Mouse (Mus musculus): ENCODE measurements around the gene Igf1r. TPM values are rescaled to one million over a fixed set of nuclear protein-coding genes. Genes with fewer than 3 reads are reported as not detected.

The Igf1r gene
- polyA plus RNA-seq, 1 experiment from 2014 or later = 10.2 TPM

- Histone ChIP-seq H3K4me1 (replicated peaks; ENCODE audit: control insufficient read depth, insufficient read depth, low read length) (no peaks in the 10 kb centered on the region), H3K4me3 (ENCODE audit: low read depth, low read length) (no peak overlapping the region), H3K9me3 (ENCODE audit: control insufficient read depth, low read length) (no peaks in the 10 kb centered on the region), H3K9ac (ENCODE audit: low read depth, low read length) (no peak overlapping the region), H3K36me3 (ENCODE audit: control insufficient read depth, insufficient read depth, low read length) (no peaks in the 10 kb centered on the region), H3K27ac (ENCODE audit: low read depth, low read length) (no peak overlapping the region), H3K4me2 (no peak overlapping the region), H3K27me3 (replicated peaks; ENCODE audit: control insufficient read depth, insufficient read depth, low read length) (no peaks in the 10 kb centered on the region)
- ATAC-seq (replicated peaks; ENCODE audit: low FRiP score) = no peak
- DNase-seq (ENCODE audit: low spot score) = no peak
- WGBS = 54% methylated on average over 11 of the region's 11 CpGs
Measured at GRCm38 (mm10) chr7:68239220-68239827, 286.7 kb downstream of the Igf1r start.

- H3K27me3 ChIP-seq (replicated peaks; ENCODE audit: control insufficient read depth, insufficient read depth, low read length) = no peaks in the 10 kb centered on the region
- H3K4me2 ChIP-seq = no peak overlapping the region
- DNase-seq (ENCODE audit: low spot score) (no peak), ATAC-seq (replicated peaks; ENCODE audit: low FRiP score) (no peak)
- 84% methylated on average over 9 of the region's 9 CpGs for WGBS
- H3K4me1 ChIP-seq (replicated peaks; ENCODE audit: control insufficient read depth, insufficient read depth, low read length) = no peaks in the 10 kb centered on the region
- H3K4me3 ChIP-seq (ENCODE audit: low read depth, low read length) = no peak overlapping the region
- no peaks in the 10 kb centered on the region for H3K9me3 ChIP-seq (ENCODE audit: control insufficient read depth, low read length)
- no peak overlapping the region for H3K9ac ChIP-seq (ENCODE audit: low read depth, low read length)
- no peak overlapping the region for H3K27ac ChIP-seq (ENCODE audit: low read depth, low read length)
- H3K36me3 ChIP-seq (ENCODE audit: control insufficient read depth, insufficient read depth, low read length) = no peaks in the 10 kb centered on the region
Measured at GRCm38 (mm10) chr7:68241205-68241604, 288.6 kb downstream of the Igf1r start.

GRCm38 (mm10) chr7:68245681-68246080 lies 293.1 kb downstream of the Igf1r start:
- ATAC-seq (replicated peaks; ENCODE audit: low FRiP score) = no peak
- no peaks in the 10 kb centered on the region for H3K27me3 ChIP-seq (replicated peaks; ENCODE audit: control insufficient read depth, insufficient read depth, low read length)
- no peak overlapping the region for H3K4me2 ChIP-seq
- no peaks in the 10 kb centered on the region for H3K4me1 ChIP-seq (replicated peaks; ENCODE audit: control insufficient read depth, insufficient read depth, low read length)
- H3K9me3 ChIP-seq (ENCODE audit: control insufficient read depth, low read length) = no peaks in the 10 kb centered on the region
- H3K36me3 ChIP-seq (ENCODE audit: control insufficient read depth, insufficient read depth, low read length) = no peaks in the 10 kb centered on the region
- WGBS = 45% methylated on average over 4 of the region's 4 CpGs
- H3K4me3 ChIP-seq (ENCODE audit: low read depth, low read length) = no peak overlapping the region
- no peak overlapping the region for H3K9ac ChIP-seq (ENCODE audit: low read depth, low read length)
- H3K27ac ChIP-seq (ENCODE audit: low read depth, low read length) = no peak overlapping the region
- DNase-seq (ENCODE audit: low spot score) = no peak

GRCm38 (mm10) chr7:68246249-68246648 lies 293.6 kb downstream of the Igf1r start:
- H3K36me3 ChIP-seq (ENCODE audit: control insufficient read depth, insufficient read depth, low read length) = no peaks in the 10 kb centered on the region
- H3K4me1 ChIP-seq (replicated peaks; ENCODE audit: control insufficient read depth, insufficient read depth, low read length) = no peaks in the 10 kb centered on the region
- ATAC-seq (replicated peaks; ENCODE audit: low FRiP score) (no peak), DNase-seq (ENCODE audit: low spot score) (no peak)
- WGBS = 78% methylated on average over 8 of the region's 8 CpGs
- no peak overlapping the region for H3K9ac ChIP-seq (ENCODE audit: low read depth, low read length)
- H3K4me2 ChIP-seq = no peak overlapping the region
- no peaks in the 10 kb centered on the region for H3K27me3 ChIP-seq (replicated peaks; ENCODE audit: control insufficient read depth, insufficient read depth, low read length)
- H3K27ac ChIP-seq (ENCODE audit: low read depth, low read length) = no peak overlapping the region
- no peaks in the 10 kb centered on the region for H3K9me3 ChIP-seq (ENCODE audit: control insufficient read depth, low read length)
- no peak overlapping the region for H3K4me3 ChIP-seq (ENCODE audit: low read depth, low read length)

GRCm38 (mm10) chr7:68250411-68250810 lies 297.8 kb downstream of the Igf1r start:
- ATAC-seq (replicated peaks; ENCODE audit: low FRiP score) (no peak), DNase-seq (ENCODE audit: low spot score) (no peak)
- H3K9me3 ChIP-seq (ENCODE audit: control insufficient read depth, low read length) = no peaks in the 10 kb centered on the region
- WGBS = 76% methylated on average over 1 of the region's 1 CpGs
- H3K36me3 ChIP-seq (ENCODE audit: control insufficient read depth, insufficient read depth, low read length) = no peaks in the 10 kb centered on the region
- no peak overlapping the region for H3K9ac ChIP-seq (ENCODE audit: low read depth, low read length)
- H3K4me2 ChIP-seq = no peak overlapping the region
- H3K4me3 ChIP-seq (ENCODE audit: low read depth, low read length) = no peak overlapping the region
- no peak overlapping the region for H3K27ac ChIP-seq (ENCODE audit: low read depth, low read length)
- H3K4me1 ChIP-seq (replicated peaks; ENCODE audit: control insufficient read depth, insufficient read depth, low read length) = no peaks in the 10 kb centered on the region
- no peaks in the 10 kb centered on the region for H3K27me3 ChIP-seq (replicated peaks; ENCODE audit: control insufficient read depth, insufficient read depth, low read length)

- WGBS = 83% methylated on average over 3 of the region's 3 CpGs
Measured at GRCm38 (mm10) chr7:68250902-68251301, 298.3 kb downstream of the Igf1r start.

GRCm38 (mm10) chr7:68257767-68258166 lies 305.1 kb downstream of the Igf1r start:
- Histone ChIP-seq H3K27ac (ENCODE audit: low read depth, low read length) (no peak overlapping the region), H3K4me1 (replicated peaks; ENCODE audit: control insufficient read depth, insufficient read depth, low read length) (no peaks in the 10 kb centered on the region), H3K4me3 (ENCODE audit: low read depth, low read length) (no peak overlapping the region), H3K36me3 (ENCODE audit: control insufficient read depth, insufficient read depth, low read length) (no peaks in the 10 kb centered on the region), H3K9ac (ENCODE audit: low read depth, low read length) (no peak overlapping the region), H3K27me3 (replicated peaks; ENCODE audit: control insufficient read depth, insufficient read depth, low read length) (no peaks in the 10 kb centered on the region), H3K9me3 (ENCODE audit: control insufficient read depth, low read length) (no peaks in the 10 kb centered on the region), H3K4me2 (no peak overlapping the region)
- ATAC-seq (replicated peaks; ENCODE audit: low FRiP score) = no peak
- no peak for DNase-seq (ENCODE audit: low spot score)
- 72% methylated on average over 2 of the region's 2 CpGs for WGBS

More at GRCm38 (mm10) chr7:68250902-68251301, 298.3 kb downstream of the Igf1r start:
- Histone ChIP-seq H3K9me3 (ENCODE audit: control insufficient read depth, low read length) (no peaks in the 10 kb centered on the region), H3K4me1 (replicated peaks; ENCODE audit: control insufficient read depth, insufficient read depth, low read length) (no peaks in the 10 kb centered on the region), H3K4me2 (no peak overlapping the region), H3K27me3 (replicated peaks; ENCODE audit: control insufficient read depth, insufficient read depth, low read length) (no peaks in the 10 kb centered on the region), H3K36me3 (ENCODE audit: control insufficient read depth, insufficient read depth, low read length) (no peaks in the 10 kb centered on the region), H3K27ac (ENCODE audit: low read depth, low read length) (no peak overlapping the region), H3K4me3 (ENCODE audit: low read depth, low read length) (no peak overlapping the region), H3K9ac (ENCODE audit: low read depth, low read length) (no peak overlapping the region)
- no peak for DNase-seq (ENCODE audit: low spot score)
- no peak for ATAC-seq (replicated peaks; ENCODE audit: low FRiP score)

GRCm38 (mm10) chr7:68258326-68259150 lies 305.9 kb downstream of the Igf1r start:
- no peak overlapping the region for H3K4me2 ChIP-seq
- H3K9ac ChIP-seq (ENCODE audit: low read depth, low read length) = no peak overlapping the region
- no peaks in the 10 kb centered on the region for H3K4me1 ChIP-seq (replicated peaks; ENCODE audit: control insufficient read depth, insufficient read depth, low read length)
- no peak overlapping the region for H3K4me3 ChIP-seq (ENCODE audit: low read depth, low read length)
- H3K27me3 ChIP-seq (replicated peaks; ENCODE audit: control insufficient read depth, insufficient read depth, low read length) = 0 out of 2 replicates have a peak, but pooled peaks cover under 1% of the 10 kb centered on the region
- 70% methylated on average over 17 of the region's 17 CpGs for WGBS
- H3K36me3 ChIP-seq (ENCODE audit: control insufficient read depth, insufficient read depth, low read length) = no peaks in the 10 kb centered on the region
- no peak overlapping the region for H3K27ac ChIP-seq (ENCODE audit: low read depth, low read length)
- DNase-seq (ENCODE audit: low spot score) (no peak), ATAC-seq (replicated peaks; ENCODE audit: low FRiP score) (no peak)
- no peaks in the 10 kb centered on the region for H3K9me3 ChIP-seq (ENCODE audit: control insufficient read depth, low read length)

Measured in liver, embryonic 11.5 days (tissue).